Mouse (Mus musculus) bone marrow macrophage, adult 2 months (primary cell): ENCODE measurements around the gene Hipk3.

Source experiments
- CTCF ChIP-seq: IDR thresholded peaks from 2 replicates; pipeline ENCODE4 v1.5.1; 2012; ENCODE audit warnings: low read depth, mild to moderate bottlenecking, low read length, moderate library complexity
- POLR2A ChIP-seq: IDR thresholded peaks from 2 replicates; pipeline ENCODE4 v1.6.1; 2012; ENCODE audit warnings: mild to moderate bottlenecking, low read depth, low read length, borderline replicate concordance

GRCm38 (mm10) chr2:104426112-104426511 lies 68.1 kb downstream of the Hipk3 start:
- TF ChIP-seq CTCF = no peak
- TF ChIP-seq POLR2A = no peak
